Comparison of ENCODE assay signal across 16 mouse cellular contexts in the genomic region with DNA sequence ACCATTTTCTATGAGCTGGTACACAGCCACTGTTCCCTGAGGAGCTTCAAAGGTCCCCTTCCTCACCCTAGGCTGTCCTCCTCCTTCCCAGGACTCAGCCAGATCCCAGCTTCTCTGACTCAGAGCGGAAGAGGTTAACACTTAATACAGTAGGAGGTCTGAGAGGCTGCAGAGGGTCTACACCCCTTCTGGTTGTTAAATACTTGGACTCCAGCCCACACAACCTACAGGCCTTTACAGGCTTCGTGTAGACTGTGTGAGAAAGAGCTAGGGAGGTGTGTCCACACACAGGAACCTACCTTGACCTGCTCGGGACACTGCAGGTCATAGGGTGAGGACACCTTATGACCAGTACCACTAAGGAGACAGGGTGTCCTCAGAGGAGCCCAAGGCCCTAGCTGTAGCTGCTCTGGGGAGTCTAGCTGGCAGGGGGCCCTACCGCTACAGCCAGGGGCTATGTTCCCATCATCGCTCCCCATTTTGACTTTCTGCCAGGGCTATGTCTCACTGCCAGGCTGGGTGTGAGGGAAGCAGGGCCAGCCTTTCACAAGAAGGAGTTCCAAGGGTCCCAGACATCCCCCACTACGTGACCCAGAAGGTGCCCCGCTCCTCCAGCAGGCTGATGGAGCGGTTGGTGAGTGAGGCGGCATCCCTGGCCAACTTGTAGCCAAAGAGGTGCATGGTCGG. TPM values are rescaled to one million over a fixed set of nuclear protein-coding genes. Genes with fewer than 3 reads are reported as not detected.
A peak's percentile ranks its signal among the peaks of the same experiment; 100 is the strongest.
DNase-seq lines count a peak whose midpoint lies in the region; ATAC-seq and TF ChIP-seq lines count a peak whose summit lies in the region.
"Had no signal": no experiment of that assay in that cellular context is flagged by ENCODE, and none has a peak within 500 bp of the region (broad histone marks: within the 10 kb centered on the region; RNA-seq: fewer than 3 reads in every experiment).

No protein-coding gene starts in this region.

- peaks cover 16% of the 10 kb centered on the region for H3K4me1 ChIP-seq in forebrain, embryonic 15.5 days
- H3K4me1 ChIP-seq in forebrain, embryonic 12.5 days = peaks cover 5% of the 10 kb centered on the region
- no peaks in the 10 kb centered on the region for H3K4me1 ChIP-seq in lung, postnatal 0 days (ENCODE audit: insufficient read depth, low read depth, low read length)
- H3K4me1 ChIP-seq in embryonic facial prominence, embryonic 15.5 days = peaks cover 20% of the 10 kb centered on the region
- H3K4me1 ChIP-seq in neural tube, embryonic 14.5 days (ENCODE audit: control insufficient read depth, insufficient read depth, low read length) = 0 out of 2 replicates have a peak, but pooled peaks cover 2% of the 10 kb centered on the region
- H3K4me1 ChIP-seq in kidney, embryonic 15.5 days = no peaks in the 10 kb centered on the region

- peak overlapping the region; percentile 21 for H3K27ac ChIP-seq in forebrain, embryonic 15.5 days (replicated peaks)
- no peak overlapping the region for H3K27ac ChIP-seq in forebrain, embryonic 12.5 days
- no peak overlapping the region for H3K27ac ChIP-seq in lung, postnatal 0 days (ENCODE audit: low read length)
- H3K27ac ChIP-seq in embryonic facial prominence, embryonic 15.5 days (replicated peaks) = no peak overlapping the region; the same call in 1 of the 2 replicates
- no peak overlapping the region for H3K27ac ChIP-seq in neural tube, embryonic 14.5 days (ENCODE audit: low read depth, low read length)
- no peak overlapping the region for H3K27ac ChIP-seq in kidney, embryonic 15.5 days
- H3K27ac ChIP-seq: left cerebral cortex, adult 2 months; liver, embryonic 14.5 days had no signal

- WGBS in forebrain, embryonic 15.5 days = 55% methylated on average over 10 of the region's 10 CpGs
- WGBS in forebrain, embryonic 12.5 days = 91% methylated on average over 10 of the region's 10 CpGs
- 61% methylated on average over 10 of the region's 10 CpGs for WGBS in lung, postnatal 0 days
- 77% methylated on average over 10 of the region's 10 CpGs for WGBS in embryonic facial prominence, embryonic 15.5 days
- WGBS in neural tube, embryonic 14.5 days = 80% methylated on average over 10 of the region's 10 CpGs
- WGBS in kidney, embryonic 15.5 days = 75% methylated on average over 10 of the region's 10 CpGs

- H3K4me3 ChIP-seq in forebrain, embryonic 15.5 days = no peak overlapping the region
- H3K4me3 ChIP-seq in forebrain, embryonic 12.5 days (replicated peaks) = no peak overlapping the region
- no peak overlapping the region for H3K4me3 ChIP-seq in lung, postnatal 0 days (ENCODE audit: low read depth, low read length)
- no peak overlapping the region for H3K4me3 ChIP-seq in embryonic facial prominence, embryonic 15.5 days (replicated peaks)
- no peak overlapping the region for H3K4me3 ChIP-seq in neural tube, embryonic 14.5 days (ENCODE audit: low read depth, low read length)
- no peak overlapping the region for H3K4me3 ChIP-seq in kidney, embryonic 15.5 days (replicated peaks)
- H3K4me3 ChIP-seq: left cerebral cortex, adult 2 months had no signal

- H3K9me3 ChIP-seq in forebrain, embryonic 15.5 days = no peaks in the 10 kb centered on the region
- H3K9me3 ChIP-seq in forebrain, embryonic 12.5 days = no peaks in the 10 kb centered on the region
- H3K9me3 ChIP-seq in lung, postnatal 0 days (ENCODE audit: low read length) = no peaks in the 10 kb centered on the region
- no peaks in the 10 kb centered on the region for H3K9me3 ChIP-seq in embryonic facial prominence, embryonic 15.5 days (replicated peaks)
- no peaks in the 10 kb centered on the region for H3K9me3 ChIP-seq in neural tube, embryonic 14.5 days (ENCODE audit: control insufficient read depth, low read length)
- H3K9me3 ChIP-seq in kidney, embryonic 15.5 days (replicated peaks) = no peaks in the 10 kb centered on the region

- peak; percentile 66 for ATAC-seq in forebrain, embryonic 15.5 days (replicated peaks)
- no peak for ATAC-seq in forebrain, embryonic 12.5 days (ENCODE audit: low FRiP score)
- 0 out of 2 replicates have a peak, but pooled peaks have one; percentile 12 for ATAC-seq in lung, postnatal 0 days
- ATAC-seq in embryonic facial prominence, embryonic 15.5 days (ENCODE audit: insufficient number of reproducible peaks, low FRiP score, low TSS enrichment, low read depth) = peak; percentile 59; the same call in 1 of the 2 replicates
- peak; percentile 63; the same call in 1 of the 2 replicates for ATAC-seq in neural tube, embryonic 14.5 days (ENCODE audit: low read depth)
- no peak for ATAC-seq in kidney, embryonic 15.5 days (replicated peaks; ENCODE audit: low FRiP score)
- ATAC-seq: activated CD4-positive, CD25-positive, alpha-beta regulatory T cell, adult 4 months; intestine, postnatal 0 days had no signal

- H3K9ac ChIP-seq in forebrain, embryonic 15.5 days (replicated peaks) = no peak overlapping the region
- H3K9ac ChIP-seq in forebrain, embryonic 12.5 days = no peak overlapping the region
- H3K9ac ChIP-seq in lung, postnatal 0 days (replicated peaks; ENCODE audit: low read depth) = no peak overlapping the region
- no peak overlapping the region for H3K9ac ChIP-seq in embryonic facial prominence, embryonic 15.5 days
- no peak overlapping the region for H3K9ac ChIP-seq in neural tube, embryonic 14.5 days (replicated peaks; ENCODE audit: low read depth, low read length)
- no peak overlapping the region for H3K9ac ChIP-seq in kidney, embryonic 15.5 days
- H3K9ac ChIP-seq: liver, embryonic 14.5 days had no signal

- no peak for DNase-seq in lung, postnatal 0 days (ENCODE audit: low spot score)
- no peak for DNase-seq in lung, postnatal 25 days (ENCODE audit: low spot score)
- no peak for DNase-seq in frontal cortex, postnatal 36 days (ENCODE audit: low spot score in 2 of 2)
- DNase-seq: B cell, adult 2 months; cerebellum, adult 8-10 months; kidney, postnatal 4 days; thymus, postnatal 36 days had no signal

- TF ChIP-seq EP300 in lung, postnatal 0 days (IDR thresholded peaks at IDR 0.05) = no peak

- no peaks in the 10 kb centered on the region for H3K27me3 ChIP-seq in forebrain, embryonic 15.5 days
- no peaks in the 10 kb centered on the region for H3K27me3 ChIP-seq in forebrain, embryonic 12.5 days
- H3K27me3 ChIP-seq in lung, postnatal 0 days (replicated peaks; ENCODE audit: insufficient read depth, low read length) = no peaks in the 10 kb centered on the region
- no peaks in the 10 kb centered on the region for H3K27me3 ChIP-seq in embryonic facial prominence, embryonic 15.5 days
- no peaks in the 10 kb centered on the region for H3K27me3 ChIP-seq in neural tube, embryonic 14.5 days (ENCODE audit: control insufficient read depth, insufficient read depth, low read length)
- no peaks in the 10 kb centered on the region for H3K27me3 ChIP-seq in kidney, embryonic 15.5 days

- TF ChIP-seq CTCF in lung, postnatal 0 days (IDR thresholded peaks at IDR 0.05) = no peak

- H3K4me2 ChIP-seq in forebrain, embryonic 15.5 days (replicated peaks) = no peak overlapping the region
- H3K4me2 ChIP-seq in forebrain, embryonic 12.5 days = no peak overlapping the region
- H3K4me2 ChIP-seq in lung, postnatal 0 days (replicated peaks; ENCODE audit: low read depth, low read length) = no peak overlapping the region
- no peak overlapping the region for H3K4me2 ChIP-seq in embryonic facial prominence, embryonic 15.5 days (replicated peaks)
- no peak overlapping the region for H3K4me2 ChIP-seq in neural tube, embryonic 14.5 days (ENCODE audit: low read depth, low read length)
- no peak overlapping the region for H3K4me2 ChIP-seq in kidney, embryonic 15.5 days

- no peaks in the 10 kb centered on the region for H3K36me3 ChIP-seq in forebrain, embryonic 15.5 days
- peaks cover 45% of the 10 kb centered on the region for H3K36me3 ChIP-seq in forebrain, embryonic 12.5 days (replicated peaks)
- no peaks in the 10 kb centered on the region for H3K36me3 ChIP-seq in lung, postnatal 0 days (ENCODE audit: insufficient read depth, low read length)
- H3K36me3 ChIP-seq in embryonic facial prominence, embryonic 15.5 days = peaks cover 10% of the 10 kb centered on the region
- no peaks in the 10 kb centered on the region for H3K36me3 ChIP-seq in neural tube, embryonic 14.5 days (ENCODE audit: control insufficient read depth, insufficient read depth, low read length)
- H3K36me3 ChIP-seq in kidney, embryonic 15.5 days = peaks cover 22% of the 10 kb centered on the region

RNA-seq across cellular contexts. Expression of a gene that starts 33.9 kb away (rescaled TPM):
- polyA plus RNA-seq in forebrain, embryonic 15.5 days (2015; fragmentation: Nextera tagmentation; extraction: Ambion mirVana) = 1.2 and 1.5 TPM in 2 replicates
- 3.7 and 4.0 TPM in 2 replicates for polyA plus RNA-seq in forebrain, embryonic 12.5 days (2016; fragmentation: Nextera tagmentation; extraction: Ambion mirVana)
- polyA plus RNA-seq in lung, postnatal 0 days (2015; fragmentation: Nextera tagmentation; extraction: Ambion mirVana) = 1.8 TPM in 2 replicates
- polyA plus RNA-seq in embryonic facial prominence, embryonic 15.5 days (2015; fragmentation: Nextera tagmentation; extraction: Ambion mirVana) = 2.8 TPM in 2 replicates
- polyA plus RNA-seq in neural tube, embryonic 14.5 days (2014; fragmentation: Nextera tagmentation; extraction: Ambion mirVana) = 0.79 and 1.8 TPM in 2 replicates
- polyA plus RNA-seq in kidney, embryonic 15.5 days (2015; fragmentation: Nextera tagmentation; extraction: Ambion mirVana) = 1.6 and 2.0 TPM in 2 replicates

Comparison
In these comparisons a context has a peak if more than half of its experiments do, and no peak if none do; other contexts are left out.
1. ATAC-seq: peak in forebrain, embryonic 15.5 days (single experiment), lung, postnatal 0 days (single experiment), embryonic facial prominence, embryonic 15.5 days (single experiment) and neural tube, embryonic 14.5 days (single experiment); none in forebrain, embryonic 12.5 days (single experiment) and kidney, embryonic 15.5 days (single experiment).